Mouse (Mus musculus) spleen, adult 2 months (tissue): ENCODE results near the gene Smyd5. TPM values are rescaled to one million over a fixed set of nuclear protein-coding genes. Genes with fewer than 3 reads are reported as not detected.

Source experiments
- DNase-seq, 2 experiments: peaks; one replicate each; pipeline versions ENCODE4 v3.0.0 to v3.0.0-alpha.2; 2012 to 2021; ENCODE audit warnings: low spot score in 2 of 2, low read depth in 1 of 2
- H3K27ac ChIP-seq: fragments of 200-500 bp; 2 replicates; pipeline ENCODE4 v1.5.1; 2012; ENCODE audit warnings: low read length, inconsistent platforms; ENCODE audit not compliant: insufficient read depth
- H3K27me3 ChIP-seq: fragments of 200-500 bp; 2 replicates; pipeline ENCODE4 v1.6.1; 2012; ENCODE audit warnings: mild to moderate bottlenecking, moderate library complexity, low read length, inconsistent platforms; ENCODE audit not compliant: control insufficient read depth, insufficient read depth
- H3K36me3 ChIP-seq: fragments of 200-500 bp; 2 replicates; pipeline ENCODE4 v1.6.1; 2012; ENCODE audit warnings: mild to moderate bottlenecking, low read length, inconsistent platforms; ENCODE audit not compliant: control insufficient read depth, insufficient read depth
- H3K4me1 ChIP-seq: fragments of 200-500 bp; 2 replicates; pipeline ENCODE4 v1.6.1; 2011; ENCODE audit warnings: inconsistent platforms; ENCODE audit not compliant: control insufficient read depth, insufficient read depth, insufficient read length
- H3K4me3 ChIP-seq: fragments of 200-500 bp; 2 replicates; pipeline ENCODE4 v1.5.1; 2011; ENCODE audit warnings: mild to moderate bottlenecking, inconsistent platforms; ENCODE audit not compliant: insufficient read depth, insufficient read length; ENCODE audit errors: extremely low read depth
- CTCF ChIP-seq: fragments of 200-500 bp; IDR thresholded peaks from 2 replicates; pipeline ENCODE4 v1.5.1; 2011; ENCODE audit warnings: mild to moderate bottlenecking, inconsistent platforms; ENCODE audit not compliant: insufficient read depth, insufficient read length, insufficient replicate concordance; ENCODE audit errors: extremely low read depth
- POLR2A ChIP-seq: fragments of 200-500 bp; IDR thresholded peaks from 2 replicates; pipeline ENCODE4 v1.6.1; 2011; ENCODE audit warnings: low read depth, low read length, inconsistent platforms
- WGBS: fragments of 180-500 bp; shearing (Covaris S2); methylation state at CpG from one replicate; pipeline ENCODE4 v1.1.7; 2018; 5-methylcytosine and 5-hydroxymethylcytosine counted together
- polyA plus RNA-seq: library from polyadenylated mRNA; depleted of rRNA; stranded (reverse); fragments of >200 nt; gene quantifications from 2 replicates; pipeline ENCODE4 v1.2.3, GENCODE M21; 2012

Smyd5 gene
- polyA plus RNA-seq, 1 experiment = 21.7 TPM

GRCm38 (mm10) chr6:85431274-85431841 lies 431 bp upstream of the Smyd5 start:
- Histone ChIP-seq H3K4me1 (peaks cover 8% of the 10 kb centered on the region; the same call in 1 of the 2 replicates), H3K36me3 (no peaks in the 10 kb centered on the region), H3K27ac (no peak overlapping the region), H3K27me3 (no peaks in the 10 kb centered on the region), H3K4me3 (peak overlapping the region; percentile 99)
- DNase-seq = no peak
- TF ChIP-seq POLR2A (no peak), CTCF (no peak)
- WGBS = 60% methylated on average over 8 of the region's 8 CpGs

GRCm38 (mm10) chr6:85433865-85434264 lies 2.1 kb downstream of the Smyd5 start:
- WGBS = 36% methylated on average over 5 of the region's 5 CpGs
- Histone ChIP-seq H3K36me3 (peaks cover 3% of the 10 kb centered on the region), H3K4me1 (peaks cover 8% of the 10 kb centered on the region; the same call in 1 of the 2 replicates), H3K27me3 (no peaks in the 10 kb centered on the region), H3K27ac (peak overlapping the region; percentile 62; the same call in 1 of the 2 replicates), H3K4me3 (no peak overlapping the region)
- TF ChIP-seq POLR2A (no peak), CTCF (no peak)
- DNase-seq = no peak

DNA sequence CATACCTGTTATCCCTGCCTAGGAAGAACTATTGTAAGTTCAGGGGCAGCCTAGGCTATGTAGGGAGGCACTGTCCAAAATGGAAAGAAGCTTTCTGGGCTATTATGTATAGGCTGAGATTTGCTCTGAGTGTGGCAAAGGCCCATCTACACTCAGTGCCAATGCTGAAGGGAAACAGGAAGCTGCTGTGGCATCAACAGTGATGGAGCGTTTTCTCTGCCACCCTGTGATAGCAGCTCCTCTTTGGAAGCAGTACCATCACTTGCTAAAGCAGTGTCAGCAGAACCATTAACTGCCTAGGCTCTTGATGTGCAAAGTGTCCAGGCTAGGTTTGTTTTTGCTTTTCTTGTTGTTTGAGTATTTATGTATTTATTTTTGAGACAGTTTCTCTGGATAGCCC lies 4.4 kb downstream of the Smyd5 start:
- H3K27me3 ChIP-seq = no peaks in the 10 kb centered on the region
- DNase-seq = no peak
- H3K36me3 ChIP-seq = peaks cover 7% of the 10 kb centered on the region
- 42% methylated on average over 1 of the region's 1 CpGs for WGBS
- H3K4me3 ChIP-seq = no peak overlapping the region
- TF ChIP-seq CTCF (no peak), POLR2A (no peak)
- no peak overlapping the region for H3K27ac ChIP-seq
- peaks cover 8% of the 10 kb centered on the region; the same call in 1 of the 2 replicates for H3K4me1 ChIP-seq

GRCm38 (mm10) chr6:85436631-85437030 lies 4.8 kb downstream of the Smyd5 start:
- Histone ChIP-seq H3K4me1 (peaks cover 5% of the 10 kb centered on the region; the same call in 1 of the 2 replicates), H3K4me3 (no peak overlapping the region), H3K27me3 (no peaks in the 10 kb centered on the region), H3K36me3 (peaks cover 9% of the 10 kb centered on the region), H3K27ac (no peak overlapping the region)
- WGBS = 87% methylated on average over 5 of the region's 6 CpGs
- TF ChIP-seq POLR2A = no peak
- no peak for TF ChIP-seq CTCF
- no peak for DNase-seq

DNA sequence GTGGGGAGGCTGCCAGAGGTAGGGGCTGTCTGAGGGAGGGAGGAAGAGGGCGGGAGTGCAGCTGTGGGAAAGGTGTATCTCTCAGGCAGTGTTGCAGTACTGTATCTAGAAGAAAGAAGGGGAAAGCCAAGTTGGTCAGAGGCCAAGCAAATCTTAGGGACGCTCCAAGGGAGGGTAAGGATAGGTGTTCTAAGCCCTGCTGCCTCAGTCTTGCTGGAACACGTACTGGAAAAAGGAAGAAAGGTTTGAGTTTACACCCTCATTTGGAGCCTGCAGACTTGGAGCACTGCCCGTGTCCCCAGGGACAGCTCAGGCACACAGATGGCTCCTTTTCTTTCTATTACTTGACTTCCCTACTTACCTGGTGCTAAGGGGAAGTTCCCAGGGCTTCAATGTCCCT lies 9.4 kb downstream of the Smyd5 start:
- WGBS = 87% methylated on average over 4 of the region's 4 CpGs
- no peak for DNase-seq
- TF ChIP-seq POLR2A (no peak), CTCF (no peak)
- Histone ChIP-seq H3K4me1 (no peaks in the 10 kb centered on the region), H3K27ac (no peak overlapping the region), H3K36me3 (peaks cover 22% of the 10 kb centered on the region), H3K27me3 (no peaks in the 10 kb centered on the region), H3K4me3 (no peak overlapping the region)

DNA sequence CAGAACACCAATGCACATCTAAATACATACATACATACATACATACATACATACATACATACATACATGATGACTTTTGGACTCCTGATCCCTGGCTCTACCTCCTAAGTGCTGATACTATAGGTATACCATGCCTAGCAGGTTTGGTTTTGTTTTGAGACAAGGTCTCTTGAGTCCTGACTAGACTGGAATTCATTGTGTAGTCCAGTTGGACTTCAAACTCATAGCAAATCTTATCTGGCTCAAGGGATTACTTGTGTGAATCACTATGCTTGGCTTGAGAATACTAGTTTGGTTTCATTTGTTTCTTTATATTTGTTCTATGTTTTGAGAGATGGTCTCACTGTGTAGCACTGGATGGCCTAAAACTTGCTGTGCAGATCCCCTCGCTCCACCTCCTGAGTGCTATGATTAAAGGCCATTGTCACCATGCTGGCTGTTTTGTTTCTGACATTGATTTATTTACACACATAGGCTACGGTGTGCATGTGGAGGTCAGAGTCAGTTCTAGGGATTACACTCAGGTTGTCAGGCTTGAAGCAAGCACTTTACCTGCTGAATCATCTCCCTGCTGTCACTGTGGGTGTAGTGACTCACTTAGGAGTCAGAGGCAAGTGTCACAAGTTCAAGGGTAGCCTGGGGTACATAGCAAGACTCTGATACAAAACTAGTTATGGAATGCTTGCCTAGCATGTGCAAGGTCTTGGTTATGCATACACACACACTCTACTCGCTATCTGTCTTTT lies 11.9 kb downstream of the Smyd5 start:
- H3K27me3 ChIP-seq = no peaks in the 10 kb centered on the region
- 88% methylated on average over 3 of the region's 3 CpGs for WGBS
- no peak overlapping the region for H3K4me3 ChIP-seq
- no peak for TF ChIP-seq CTCF
- TF ChIP-seq POLR2A = no peak
- peaks cover 23% of the 10 kb centered on the region for H3K36me3 ChIP-seq
- H3K4me1 ChIP-seq = no peaks in the 10 kb centered on the region
- DNase-seq = no peak
- H3K27ac ChIP-seq = no peak overlapping the region
